Mouse (Mus musculus): Measurements from ENCODE around the gene Hnrnpu. TPM values are rescaled to one million over a fixed set of nuclear protein-coding genes. Genes with fewer than 3 reads are reported as not detected.
A peak's percentile ranks its signal among the peaks of the same experiment; 100 is the strongest.
"Not testable (repeated sequence)": the region's sequence is repeated elsewhere in the genome, so short reads cannot be mapped to it uniquely, and the experiment has no call there.

Hnrnpu gene
- total RNA-seq, 2 experiments from 2014 or later = 419 to 428 TPM

DNA sequence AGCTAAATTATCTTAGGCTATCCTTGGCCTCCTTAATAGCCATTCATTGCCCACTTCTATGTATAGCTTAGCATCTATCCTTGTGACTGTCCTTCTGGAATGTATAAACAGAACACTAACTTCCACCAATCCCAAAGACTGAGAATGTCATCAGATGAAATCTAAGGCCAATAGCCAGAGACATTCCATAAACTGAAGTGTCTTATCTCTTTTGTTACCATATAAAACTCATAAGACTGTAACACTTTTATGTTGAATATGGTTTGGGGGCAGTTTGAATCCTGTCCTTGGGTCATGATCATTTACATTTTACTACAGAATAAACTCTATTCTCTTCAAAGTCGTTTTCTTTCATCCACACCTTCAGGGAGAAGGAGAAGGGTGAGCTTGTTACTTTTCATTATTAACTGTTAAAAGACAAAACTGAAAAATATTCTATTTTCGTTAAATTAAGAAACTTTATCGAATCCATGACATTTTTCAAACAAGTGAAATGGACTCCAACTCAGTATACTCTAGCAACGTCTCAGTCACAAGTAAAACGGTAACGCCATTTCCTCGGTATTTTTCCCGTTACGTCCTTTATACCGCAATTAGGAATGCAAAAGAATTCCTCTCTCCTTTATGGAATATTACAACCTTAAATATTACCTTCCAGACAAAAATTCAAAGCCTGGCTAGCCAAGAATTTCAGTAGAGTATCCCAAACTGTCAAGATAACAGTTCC, 20.2 kb downstream of the Hnrnpu start:
- DNase-seq (ENCODE audit: low spot score in 2 of 2) = no peak

DNA sequence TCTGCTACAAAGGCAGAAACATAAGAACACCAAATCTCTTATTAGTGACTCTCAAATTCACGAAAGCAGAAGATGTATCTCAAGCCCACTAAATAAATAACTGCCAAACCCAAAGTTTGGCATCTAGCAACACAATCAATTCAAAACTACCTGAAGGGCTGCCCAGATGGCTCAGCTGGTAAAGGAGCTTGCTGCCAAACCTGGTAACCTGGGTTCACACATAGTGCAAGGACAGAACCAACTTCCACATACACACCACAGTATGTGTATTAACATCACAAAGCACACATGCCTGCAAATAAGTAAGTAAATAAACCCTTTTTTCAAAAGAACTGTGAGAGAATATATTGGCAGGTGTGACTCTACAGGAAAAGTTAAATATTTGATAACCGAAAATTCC, 23.4 kb downstream of the Hnrnpu start:
- no peak for DNase-seq (ENCODE audit: low spot score in 2 of 2)

DNA sequence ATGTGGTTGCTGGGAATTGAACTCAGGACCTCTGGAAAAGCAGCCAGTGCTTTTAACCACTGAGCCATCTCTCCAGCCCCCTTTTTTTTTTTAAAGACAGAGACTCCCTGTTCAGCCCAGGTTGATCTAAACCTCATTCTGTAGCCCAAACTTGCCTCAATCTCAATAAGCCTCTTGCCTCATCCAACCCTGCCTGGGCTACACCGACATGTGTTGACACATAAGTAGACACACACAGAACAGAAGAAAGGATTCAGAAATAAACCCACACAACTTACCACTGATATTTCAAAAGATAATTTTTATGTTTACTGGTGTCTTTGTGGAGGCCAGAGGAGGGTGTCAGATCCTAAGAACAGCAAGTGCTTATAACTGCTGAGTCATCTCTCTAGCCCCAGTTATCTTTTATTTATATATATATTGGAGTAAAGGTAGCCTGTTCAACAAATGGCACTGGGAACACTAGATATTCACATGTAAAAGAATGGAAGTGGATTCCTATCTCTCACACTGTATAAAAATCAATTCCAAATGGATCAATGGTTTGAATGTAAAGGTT, 24.5 kb downstream of the Hnrnpu start:
- DNase-seq (ENCODE audit: low spot score in 2 of 2) = no peak

DNA sequence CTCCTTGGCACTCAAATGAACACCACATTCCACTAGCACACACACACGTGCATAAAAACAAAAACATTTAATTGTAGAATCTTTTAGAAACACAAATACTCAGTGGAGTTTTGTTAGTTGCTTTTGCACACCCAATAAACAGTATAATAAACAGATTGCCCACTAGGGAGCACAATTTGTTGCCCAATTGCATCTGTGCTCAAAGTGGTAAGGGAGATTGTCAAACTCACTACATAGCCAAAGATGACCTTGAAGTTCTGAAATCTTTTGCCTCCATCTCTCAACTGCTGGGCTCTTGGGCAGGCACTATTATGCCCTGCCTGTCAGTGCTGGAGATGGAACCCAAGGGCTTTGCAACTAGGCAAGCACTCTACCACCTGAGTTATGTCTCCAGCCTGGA, 27.5 kb downstream of the Hnrnpu start:
- DNase-seq (ENCODE audit: low spot score in 2 of 2) = no peak

DNA sequence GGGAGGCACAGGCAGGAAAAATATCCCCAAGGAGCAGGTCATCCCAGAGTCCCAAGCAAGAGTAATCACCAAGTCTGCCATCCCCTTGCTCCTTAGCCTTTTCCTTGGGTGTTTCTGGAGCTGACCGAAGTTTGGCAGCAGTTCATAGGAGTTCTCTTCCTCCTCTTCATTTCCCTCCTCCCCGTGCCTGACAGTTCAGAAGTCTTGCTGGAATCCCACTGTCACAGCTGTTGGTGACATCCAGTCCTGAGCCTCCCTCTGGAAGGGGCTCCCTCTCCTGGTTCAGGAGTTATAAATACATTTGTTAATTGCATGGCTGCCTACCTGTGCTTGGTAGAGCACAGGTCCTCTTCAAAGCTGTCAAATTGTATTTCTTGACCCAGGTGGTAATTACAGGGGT, 28.1 kb downstream of the Hnrnpu start:
- no peak for DNase-seq (ENCODE audit: low spot score in 2 of 2)

DNA sequence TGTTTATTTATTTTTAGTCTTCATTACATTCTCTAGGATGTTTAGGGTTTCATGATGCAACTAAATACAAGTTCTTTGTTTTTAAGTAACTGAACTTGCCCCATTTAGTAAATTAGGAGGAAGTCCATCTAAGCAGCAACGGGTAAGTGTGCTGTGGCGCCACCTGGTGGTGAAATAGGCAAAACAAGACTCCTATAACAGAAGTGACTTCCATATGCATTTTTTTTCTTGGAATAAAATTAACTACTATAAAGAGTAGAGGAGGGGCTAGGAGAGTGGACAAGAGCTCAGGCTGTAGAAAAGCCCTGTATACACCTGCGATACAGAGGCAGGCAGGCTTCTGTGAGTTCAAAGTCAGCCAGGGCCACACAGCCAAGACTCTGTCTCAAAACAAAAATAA, 34.2 kb downstream of the Hnrnpu start:
- DNase-seq (ENCODE audit: low spot score in 2 of 2) = peak; percentile 76 to 82

DNA sequence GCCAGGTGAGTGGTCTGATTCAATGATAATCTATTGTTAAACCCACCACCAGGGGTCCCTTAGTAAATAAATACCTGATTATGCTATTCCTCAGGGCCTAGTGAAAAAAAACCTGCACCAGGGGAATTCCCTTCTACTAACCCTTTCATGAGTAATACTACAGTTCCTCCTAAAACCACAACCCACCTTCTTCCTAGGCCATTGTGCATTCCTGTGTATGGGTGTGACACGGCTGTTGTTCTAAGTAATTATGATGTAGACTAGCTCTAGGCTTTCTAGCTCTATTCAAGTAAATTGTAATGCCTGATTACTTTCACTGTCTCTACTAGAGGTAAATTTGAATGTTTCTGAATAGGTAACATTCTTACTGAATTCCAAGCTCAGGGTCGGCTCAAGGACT, 36.3 kb downstream of the Hnrnpu start:
- not testable (repeated sequence) for DNase-seq (ENCODE audit: low spot score in 2 of 2)

DNA sequence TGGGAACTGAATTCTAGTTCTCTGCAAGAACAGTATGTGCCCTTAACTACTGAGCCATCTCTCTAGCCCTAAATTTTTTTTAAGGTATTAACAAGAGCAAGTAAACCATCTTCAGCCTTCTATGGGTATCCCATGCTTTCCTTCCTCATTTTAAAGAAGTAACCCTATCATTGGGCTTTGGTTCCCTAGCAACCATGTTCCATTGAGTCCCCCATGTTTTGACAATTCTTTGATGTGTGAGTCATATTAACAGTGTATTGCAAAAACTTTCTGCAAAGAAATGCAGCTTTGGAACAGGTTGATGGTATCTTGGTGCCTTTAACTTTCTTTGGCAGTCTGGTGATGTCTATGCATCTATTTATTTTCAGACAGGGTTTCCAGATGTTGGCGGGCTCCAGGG, 43.5 kb downstream of the Hnrnpu start:
- DNase-seq (ENCODE audit: low spot score in 2 of 2) = no peak

DNA sequence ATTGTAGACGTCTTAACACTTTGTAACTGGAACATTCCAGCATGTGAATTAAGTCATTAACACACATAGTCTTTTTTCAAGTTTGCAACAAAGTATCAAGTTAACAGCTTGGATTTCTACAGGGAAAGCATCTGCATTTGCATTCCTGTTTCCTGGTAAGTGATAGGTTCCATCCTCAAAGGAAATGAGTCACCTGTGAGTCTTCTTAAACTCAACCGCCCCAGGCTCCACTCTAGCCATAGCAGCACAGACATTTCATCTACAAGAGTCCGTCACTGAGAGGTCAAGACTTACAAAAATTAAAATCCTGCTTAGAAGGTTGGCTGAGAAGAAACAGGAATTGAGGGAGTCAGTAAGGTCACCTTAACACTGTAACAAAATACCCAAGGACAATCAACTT, 45.9 kb downstream of the Hnrnpu start:
- no peak for DNase-seq (ENCODE audit: low spot score in 2 of 2)

DNA sequence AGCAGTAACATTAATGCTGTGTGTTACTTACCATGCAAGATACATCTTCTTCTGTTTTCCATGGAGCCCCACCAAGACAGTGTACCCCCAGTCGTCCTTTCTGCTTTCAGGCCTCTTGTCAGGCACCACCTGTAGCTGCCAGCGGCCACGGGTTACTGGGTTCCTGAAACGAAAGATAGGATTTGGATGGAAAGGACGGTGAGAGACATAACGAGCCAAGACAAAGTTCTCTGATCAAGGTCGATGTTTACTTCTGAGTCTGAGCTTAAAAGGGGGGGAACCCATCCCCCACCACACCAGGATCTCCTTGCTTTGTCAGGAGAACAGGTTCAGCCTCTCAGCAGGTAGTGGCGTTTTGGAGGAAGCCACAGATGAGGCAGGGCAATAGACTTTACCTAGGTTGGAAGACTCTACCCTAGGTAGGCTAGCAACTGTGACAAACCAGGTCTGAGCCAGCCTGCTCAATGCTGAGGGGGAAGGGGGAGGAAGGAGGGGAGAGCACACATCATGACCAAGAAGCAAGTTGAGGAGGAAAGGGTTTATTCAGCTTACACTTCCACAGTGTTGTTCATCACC, 49.9 kb downstream of the Hnrnpu start:
- DNase-seq (ENCODE audit: low spot score in 2 of 2) = no peak

DNA sequence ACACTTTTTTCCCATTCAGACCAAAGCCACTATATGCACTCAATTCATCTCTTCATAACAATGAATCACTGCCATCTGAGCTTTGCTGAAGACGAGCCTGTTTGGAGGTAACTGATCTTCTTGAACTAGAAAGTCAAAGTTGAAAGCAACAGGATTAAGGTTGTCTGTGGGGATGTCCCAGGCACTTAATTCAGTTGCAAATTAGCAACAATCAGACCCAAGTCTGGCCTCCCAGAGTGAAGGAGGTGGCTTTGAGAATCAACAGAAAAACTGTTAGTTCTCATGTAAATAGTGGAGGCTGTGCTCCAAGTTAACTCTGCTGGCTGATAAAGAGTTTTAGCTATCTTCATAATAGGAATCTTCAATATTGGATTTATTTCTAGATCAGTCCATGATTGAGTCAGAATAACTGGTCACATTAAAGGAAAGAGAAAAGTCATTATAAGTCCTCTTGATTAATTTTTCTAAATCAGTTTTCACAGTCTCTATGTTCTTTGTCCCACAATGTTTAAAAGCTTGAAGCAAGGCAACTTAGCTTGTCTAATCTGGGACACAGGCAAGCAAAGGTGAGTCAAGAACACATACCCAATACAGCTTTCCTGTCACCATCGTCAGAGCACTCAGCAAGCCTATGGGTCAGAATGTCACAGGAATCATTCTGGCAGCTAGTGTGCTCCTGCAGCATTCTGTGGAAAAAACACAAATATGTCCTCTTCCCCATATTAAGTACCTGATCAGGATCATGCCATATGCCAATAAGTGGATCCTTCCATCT, 53.5 kb downstream of the Hnrnpu start:
- DNase-seq (ENCODE audit: low spot score in 2 of 2) = no peak

DNA sequence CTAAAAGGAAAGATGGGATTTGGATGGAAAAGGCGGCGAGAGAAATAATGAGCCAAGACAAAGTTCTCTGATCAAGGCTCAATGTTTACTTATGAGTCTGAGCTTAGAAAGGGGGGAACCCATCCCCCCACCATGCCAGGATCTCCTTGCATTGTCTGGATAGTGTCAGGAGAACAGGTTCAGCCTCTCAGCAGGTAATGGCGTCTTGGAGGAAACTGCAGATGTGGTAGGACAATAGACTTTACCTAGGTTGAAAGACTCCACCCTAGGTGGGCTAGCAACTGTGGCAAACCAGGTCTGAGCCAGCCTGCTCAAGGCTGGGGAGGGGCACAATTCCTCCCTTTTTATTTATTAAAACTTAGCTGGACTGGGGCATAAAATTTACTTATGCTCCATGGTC, 54.3 kb downstream of the Hnrnpu start:
- not testable (repeated sequence) for DNase-seq (ENCODE audit: low spot score in 2 of 2)

DNA sequence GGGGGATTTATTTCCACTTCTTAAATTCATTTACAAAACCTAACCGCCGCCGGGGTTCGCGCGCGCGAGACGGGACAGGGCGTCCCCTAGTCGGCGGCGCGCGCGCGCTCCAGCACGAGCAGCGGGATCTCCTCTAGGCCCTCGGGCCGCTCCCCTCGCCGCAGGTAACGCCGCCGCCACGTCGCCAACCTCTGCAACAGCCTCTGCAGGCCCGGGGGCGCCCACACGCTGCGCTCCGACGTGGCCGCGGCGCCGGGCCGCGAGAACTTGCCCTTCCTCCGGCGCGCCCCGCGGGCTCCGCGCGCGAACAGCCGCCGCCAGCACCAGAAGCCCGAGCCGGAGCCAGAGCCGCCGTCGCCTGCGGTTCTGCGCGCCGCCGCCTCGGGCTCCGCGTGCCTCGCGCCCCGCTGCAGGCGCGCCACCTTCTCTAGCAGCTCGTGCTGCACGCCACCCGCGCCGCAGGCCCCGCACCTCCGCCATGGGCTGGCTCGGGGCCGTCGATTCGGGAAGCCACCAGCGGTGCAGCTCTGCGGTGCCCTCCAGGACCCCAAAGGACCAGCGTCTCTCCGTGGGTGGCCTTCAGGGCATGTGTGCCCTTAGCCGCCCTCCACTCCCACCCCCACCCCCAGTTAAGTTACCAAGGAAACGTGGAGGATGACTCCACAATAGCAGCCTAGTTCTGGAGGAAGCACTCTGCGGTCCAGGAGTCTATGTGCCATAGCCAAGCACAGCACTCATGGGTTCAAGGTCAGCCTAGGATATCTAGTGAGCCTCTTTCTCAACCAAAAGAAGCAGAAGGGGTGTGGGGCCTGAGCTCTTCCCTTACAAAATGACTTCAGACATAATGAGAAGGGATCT, 61.3 kb downstream of the Hnrnpu start:
- peak; percentile 61 to 77 for DNase-seq (ENCODE audit: low spot score in 2 of 2)

DNA sequence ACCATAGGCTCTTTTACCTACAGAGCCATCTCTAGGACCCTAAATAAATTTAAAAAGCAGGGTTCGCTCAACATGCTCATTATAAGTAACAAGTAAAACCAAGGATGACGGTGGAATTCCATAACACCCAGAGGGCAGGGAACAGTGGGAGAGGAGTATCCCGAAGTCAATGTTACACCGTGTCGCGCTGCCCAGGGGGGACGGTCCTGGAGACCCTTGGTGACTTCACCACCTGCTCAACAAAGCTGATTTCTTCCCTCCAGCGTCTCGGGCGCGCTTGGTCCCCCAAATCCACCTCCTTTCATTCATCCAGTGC, 61.9 kb downstream of the Hnrnpu start:
- DNase-seq (ENCODE audit: low spot score in 2 of 2) = no peak

DNA sequence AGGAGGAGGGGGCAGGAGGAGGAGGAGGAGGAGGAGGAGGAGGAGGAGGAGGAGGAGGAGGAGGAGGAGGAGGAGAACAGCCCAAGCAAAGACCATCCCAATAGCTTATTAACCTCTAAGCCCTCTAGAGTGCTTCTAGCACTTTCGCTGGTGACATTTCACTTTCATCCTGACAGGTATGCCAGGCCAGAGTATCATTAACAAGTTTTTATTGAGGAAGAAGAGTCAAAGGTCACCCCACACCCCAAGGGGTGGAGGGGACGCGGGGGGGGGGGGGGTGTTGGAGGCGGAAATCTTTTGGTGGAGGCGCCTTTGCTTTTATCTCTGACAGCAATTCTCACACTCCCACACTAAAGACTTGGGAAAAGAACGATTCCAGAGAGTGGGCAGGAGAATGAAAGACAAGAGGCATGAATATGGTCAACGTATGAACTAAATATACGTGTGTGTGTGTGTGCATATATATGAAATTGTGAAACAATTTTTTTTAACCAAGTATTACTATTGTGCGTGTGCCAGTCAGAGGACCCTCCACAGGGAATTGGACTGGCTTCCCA, 62.3 kb downstream of the Hnrnpu start:
- peak in 1 of 2 experiments; percentile 6 for DNase-seq (ENCODE audit: low spot score in 2 of 2)

Small RNAs within 50 kb of the gene (microRNA-seq; reads per million reads assigned to microRNA genes)
- 0 reads per million in 2 experiments for gene Gm27458

Other genes with a start within 250 kb of the Hnrnpu start
- gene Desi2, start 150.4 kb downstream of the Hnrnpu start, total RNA-seq (2021) = 10 to 100 TPM; 16.4 to 18.3 TPM
- gene Cox20, start 18.7 kb downstream of the Hnrnpu start, total RNA-seq (2021) = 10 to 100 TPM; 33.1 to 34.6 TPM
- 10 to 100 TPM in 1 of 2 experiments, 1 to 10 TPM in 1; 9.9 to 12.1 TPM for gene Efcab2, start 68.3 kb upstream of the Hnrnpu start, total RNA-seq (2021)
- gene Kif26b, start 191.3 kb upstream of the Hnrnpu start, total RNA-seq (2021) = 1 to 10 TPM; 8.6 to 9.0 TPM